In genomic region chr4:106936741-106937140, GRCm38 (mm10) we compare ENCODE assay signal across 9 mouse cellular contexts. TPM values are rescaled to one million over a fixed set of nuclear protein-coding genes. Genes with fewer than 3 reads are reported as not detected.
DNase-seq lines count a peak whose midpoint lies in the region; TF ChIP-seq lines count a peak whose summit lies in the region.
"Had no signal": no experiment of that assay in that cellular context is flagged by ENCODE, and none has a peak within 500 bp of the region (broad histone marks: within the 10 kb centered on the region; RNA-seq: fewer than 3 reads in every experiment).

No protein-coding gene starts in this region.

- DNase-seq in adrenal gland, postnatal 14 days = peak; percentile 55
- DNase-seq in adrenal gland, postnatal 25 days = no peak
- peak; percentile 79 for DNase-seq in brain, embryonic 14.5 days (ENCODE audit: low read depth)
- peak; percentile 86 for DNase-seq in hindbrain, embryonic 10.5 days (ENCODE audit: low spot score)
- DNase-seq in mesoderm, embryonic 11.5 days (ENCODE audit: low read depth, low spot score) = peak; percentile 84
- no peak for DNase-seq in layer of hippocampus, adult 18-20 months (ENCODE audit: low spot score in 2 of 2)
- DNase-seq in frontal cortex, adult 2 months (ENCODE audit: extremely low spot score in 1 of 2, low spot score in 1 of 2) = no peak
- DNase-seq in frontal cortex, postnatal 14 days (ENCODE audit: low spot score in 2 of 2) = no peak

- peak overlapping the region; percentile 98 for H3K27ac ChIP-seq in hindbrain, embryonic 10.5 days

- H3K36me3 ChIP-seq in hindbrain, embryonic 10.5 days = peaks cover 70% of the 10 kb centered on the region

- 8% methylated on average over 8 of the region's 8 CpGs for WGBS in hindbrain, embryonic 10.5 days

- no peak for TF ChIP-seq POLR2A in brain, embryonic 14.5 days (IDR thresholded peaks at IDR 0.05; ENCODE audit: borderline replicate concordance, extremely low read depth, insufficient read depth, insufficient read length, poor library complexity, severe bottlenecking)

- peak overlapping the region; percentile 35 for H3K4me3 ChIP-seq in hindbrain, embryonic 10.5 days
- H3K4me3 ChIP-seq: megakaryocyte, embryonic 14.5 days had no signal

- H3K27me3 ChIP-seq in hindbrain, embryonic 10.5 days (ENCODE audit: insufficient read depth, poor library complexity, severe bottlenecking) = no peaks in the 10 kb centered on the region
- H3K27me3 ChIP-seq: megakaryocyte, embryonic 14.5 days had no signal

- no peaks in the 10 kb centered on the region for H3K9me3 ChIP-seq in hindbrain, embryonic 10.5 days
- H3K9me3 ChIP-seq: megakaryocyte, embryonic 14.5 days had no signal

- peaks cover 99% of the 10 kb centered on the region for H3K4me1 ChIP-seq in hindbrain, embryonic 10.5 days (replicated peaks)

- no peak for TF ChIP-seq CTCF in brain, embryonic 14.5 days (IDR thresholded peaks at IDR 0.05; ENCODE audit: borderline replicate concordance, extremely low read depth, insufficient read depth, insufficient read length)

RNA-seq across cellular contexts. Expression of gene Ssbp3, which starts 26.2 kb away (rescaled TPM):
- total RNA-seq in adrenal gland, postnatal 14 days (2021) = 60.6 and 66.3 TPM in 2 replicates
- total RNA-seq in adrenal gland, postnatal 25 days (2021) = 70.8 and 82.6 TPM in 2 replicates
- polyA plus RNA-seq in brain, embryonic 14.5 days (2012; rRNA removed) = 255 and 257 TPM in 2 replicates
- 140 and 180 TPM in 2 replicates for polyA plus RNA-seq in hindbrain, embryonic 10.5 days (2016; fragmentation: Nextera tagmentation; extraction: Ambion mirVana)
- 100 to 1,000 TPM; 158 to 189 TPM for total RNA-seq in layer of hippocampus, adult 18-20 months (2021)
- 92.7 and 95.6 TPM in 2 replicates for polyA plus RNA-seq in frontal cortex, adult 2 months (2012; rRNA removed)

Comparison
In these comparisons a context has a peak if more than half of its experiments do, and no peak if none do; other contexts are left out.
1. DNase-seq: peak in adrenal gland, postnatal 14 days (single experiment), brain, embryonic 14.5 days (single experiment), hindbrain, embryonic 10.5 days (single experiment) and mesoderm, embryonic 11.5 days (single experiment); none in adrenal gland, postnatal 25 days (single experiment), layer of hippocampus, adult 18-20 months (0 of 2), frontal cortex, adult 2 months (0 of 2) and frontal cortex, postnatal 14 days (0 of 2).